Mouse (Mus musculus): ENCODE measurements at regions not wholly inside any gene's neighbourhood (a gene's known extent, or its start where the extent isn't known, plus 50 kb on each side); places are given as distances from the start of the nearest gene placed in this dataset.
A peak's percentile ranks its signal among the peaks of the same experiment; 100 is the strongest.

- Histone ChIP-seq H3K4me1 (ENCODE audit: control insufficient read depth, insufficient read depth) (no peaks in the 10 kb centered on the region), H3K27me3 (ENCODE audit: control insufficient read depth, insufficient read depth, low read length) (no peaks in the 10 kb centered on the region), H3K4me3 (ENCODE audit: low read depth, low read length) (no peak overlapping the region), H3K9ac (replicated peaks; ENCODE audit: low read depth, low read length) (no peak overlapping the region), H3K4me2 (ENCODE audit: low read depth, low read length) (no peak overlapping the region), H3K27ac (ENCODE audit: low read depth) (no peak overlapping the region), H3K36me3 (replicated peaks; ENCODE audit: control insufficient read depth, insufficient read depth, low read length) (no peaks in the 10 kb centered on the region), H3K9me3 (replicated peaks; ENCODE audit: control insufficient read depth, low read length) (no peaks in the 10 kb centered on the region)
- DNase-seq (ENCODE audit: low spot score) (no peak), ATAC-seq (ENCODE audit: insufficient read depth, low read depth) (no peak)
- TF ChIP-seq EP300 (IDR thresholded peaks at IDR 0.05; ENCODE audit: low read depth) (no peak), CTCF (IDR thresholded peaks at IDR 0.05; ENCODE audit: low read depth) (no peak)
- 85% methylated on average over 3 of the region's 3 CpGs for WGBS
These were observed 990.6 kb downstream of the Diaph3 start for GRCm38 (mm10) chr14:86150329-86150866.

- ATAC-seq (ENCODE audit: insufficient read depth, low read depth) (no peak; the same call in 1 of the 2 replicates), DNase-seq (ENCODE audit: low spot score) (peak; percentile 19)
- 29% methylated on average over 4 of the region's 4 CpGs for WGBS
- H3K36me3 ChIP-seq (replicated peaks; ENCODE audit: control insufficient read depth, insufficient read depth, low read length): no peaks in the 10 kb centered on the region
- TF ChIP-seq CTCF (IDR thresholded peaks at IDR 0.05; ENCODE audit: low read depth) (no peak), EP300 (IDR thresholded peaks at IDR 0.05; ENCODE audit: low read depth) (no peak)
- H3K9ac ChIP-seq (replicated peaks; ENCODE audit: low read depth, low read length): no peak overlapping the region
- H3K27ac ChIP-seq (ENCODE audit: low read depth): no peak overlapping the region
- no peak overlapping the region for H3K4me2 ChIP-seq (ENCODE audit: low read depth, low read length)
- H3K9me3 ChIP-seq (replicated peaks; ENCODE audit: control insufficient read depth, low read length): no peaks in the 10 kb centered on the region
- no peaks in the 10 kb centered on the region for H3K4me1 ChIP-seq (ENCODE audit: control insufficient read depth, insufficient read depth)
- no peak overlapping the region for H3K4me3 ChIP-seq (ENCODE audit: low read depth, low read length)
- no peaks in the 10 kb centered on the region for H3K27me3 ChIP-seq (ENCODE audit: control insufficient read depth, insufficient read depth, low read length)
These were observed 1025.6 kb downstream of the Diaph3 start for GRCm38 (mm10) chr14:86115254-86116057.

- Histone ChIP-seq H3K9ac (replicated peaks; ENCODE audit: low read depth, low read length) (no peak overlapping the region), H3K9me3 (replicated peaks; ENCODE audit: control insufficient read depth, low read length) (no peaks in the 10 kb centered on the region), H3K27ac (ENCODE audit: low read depth) (no peak overlapping the region), H3K36me3 (replicated peaks; ENCODE audit: control insufficient read depth, insufficient read depth, low read length) (no peaks in the 10 kb centered on the region), H3K4me1 (ENCODE audit: control insufficient read depth, insufficient read depth) (no peaks in the 10 kb centered on the region), H3K4me2 (ENCODE audit: low read depth, low read length) (no peak overlapping the region), H3K27me3 (ENCODE audit: control insufficient read depth, insufficient read depth, low read length) (no peaks in the 10 kb centered on the region), H3K4me3 (ENCODE audit: low read depth, low read length) (no peak overlapping the region)
- no peak for TF ChIP-seq CTCF (IDR thresholded peaks at IDR 0.05; ENCODE audit: low read depth)
- no peak for TF ChIP-seq EP300 (IDR thresholded peaks at IDR 0.05; ENCODE audit: low read depth)
- DNase-seq (ENCODE audit: low spot score) (no peak), ATAC-seq (ENCODE audit: insufficient read depth, low read depth) (no peak)
- WGBS: 62% methylated on average over 1 of the region's 1 CpGs
These were observed 1039.5 kb downstream of the Diaph3 start for GRCm38 (mm10) chr14:86101497-86101896.

GRCm38 (mm10) chr14:86070313-86071100, 1070.5 kb downstream of the Diaph3 start:
- DNase-seq (ENCODE audit: low spot score) (no peak), ATAC-seq (ENCODE audit: insufficient read depth, low read depth) (no peak)
- no peaks in the 10 kb centered on the region for H3K27me3 ChIP-seq (ENCODE audit: control insufficient read depth, insufficient read depth, low read length)
- TF ChIP-seq CTCF (IDR thresholded peaks at IDR 0.05; ENCODE audit: low read depth) (no peak), EP300 (IDR thresholded peaks at IDR 0.05; ENCODE audit: low read depth) (no peak)
- no peaks in the 10 kb centered on the region for H3K9me3 ChIP-seq (replicated peaks; ENCODE audit: control insufficient read depth, low read length)
- no peak overlapping the region for H3K27ac ChIP-seq (ENCODE audit: low read depth)
- WGBS: 64% methylated on average over 6 of the region's 6 CpGs
- H3K36me3 ChIP-seq (replicated peaks; ENCODE audit: control insufficient read depth, insufficient read depth, low read length): no peaks in the 10 kb centered on the region
- no peak overlapping the region for H3K9ac ChIP-seq (replicated peaks; ENCODE audit: low read depth, low read length)
- H3K4me1 ChIP-seq (ENCODE audit: control insufficient read depth, insufficient read depth): no peaks in the 10 kb centered on the region
- no peak overlapping the region for H3K4me2 ChIP-seq (ENCODE audit: low read depth, low read length)
- no peak overlapping the region for H3K4me3 ChIP-seq (ENCODE audit: low read depth, low read length)

- Histone ChIP-seq H3K27ac (ENCODE audit: low read depth) (no peak overlapping the region), H3K27me3 (ENCODE audit: control insufficient read depth, insufficient read depth, low read length) (no peaks in the 10 kb centered on the region), H3K9me3 (replicated peaks; ENCODE audit: control insufficient read depth, low read length) (no peaks in the 10 kb centered on the region), H3K4me3 (ENCODE audit: low read depth, low read length) (no peak overlapping the region), H3K9ac (replicated peaks; ENCODE audit: low read depth, low read length) (no peak overlapping the region), H3K4me2 (ENCODE audit: low read depth, low read length) (no peak overlapping the region), H3K4me1 (ENCODE audit: control insufficient read depth, insufficient read depth) (no peaks in the 10 kb centered on the region), H3K36me3 (replicated peaks; ENCODE audit: control insufficient read depth, insufficient read depth, low read length) (no peaks in the 10 kb centered on the region)
- TF ChIP-seq EP300 (IDR thresholded peaks at IDR 0.05; ENCODE audit: low read depth) (no peak), CTCF (IDR thresholded peaks at IDR 0.05; ENCODE audit: low read depth) (no peak)
- DNase-seq (ENCODE audit: low spot score): no peak
- WGBS: 54% methylated on average over 1 of the region's 1 CpGs
- ATAC-seq (ENCODE audit: insufficient read depth, low read depth): no peak
These were observed 1071.7 kb downstream of the Diaph3 start for GRCm38 (mm10) chr14:86069329-86069728.
